Mouse (Mus musculus): ENCODE data around the gene Fnbp1. TPM values are rescaled to one million over a fixed set of nuclear protein-coding genes. Genes with fewer than 3 reads are reported as not detected.

The Fnbp1 gene
- total RNA-seq, 2 experiments from 2014 or later: 10.6 to 10.7 TPM

DNA sequence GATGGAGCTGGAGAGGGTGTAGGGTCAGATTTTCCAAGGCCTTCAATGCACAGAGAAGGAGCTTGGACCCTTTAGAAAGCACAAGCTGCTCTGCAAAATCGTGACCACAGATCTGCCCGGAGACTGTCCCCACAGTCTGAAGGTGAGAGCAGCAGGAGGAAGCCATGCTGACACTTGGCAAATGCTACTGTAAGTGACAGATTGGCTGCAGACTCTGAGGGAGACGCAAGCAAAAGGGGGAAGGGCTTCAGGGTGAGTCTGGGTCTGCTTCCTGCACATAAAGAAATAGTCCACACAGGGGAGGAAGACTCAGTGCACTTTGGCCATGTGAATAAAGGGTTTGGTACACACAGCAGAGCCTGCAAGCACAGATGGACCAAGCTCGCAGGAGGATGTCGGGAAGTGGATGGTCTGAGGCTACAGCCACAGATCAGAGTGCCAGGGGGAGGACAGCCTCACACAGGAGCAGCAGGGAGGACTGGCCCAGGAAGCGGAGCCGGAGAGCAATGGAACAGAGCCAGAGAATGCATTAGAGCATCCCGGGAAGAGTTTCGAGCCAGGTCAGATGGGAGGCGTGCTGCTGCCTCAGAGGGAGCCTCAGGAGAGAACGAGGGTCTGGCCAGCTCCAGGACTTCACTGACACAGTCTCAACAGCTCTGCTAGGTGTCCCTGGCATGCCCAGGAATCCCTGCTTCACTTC, 35.0 kb downstream of the Fnbp1 start:
- peak in 1 of 2 experiments; percentile 27 for DNase-seq
- intact Hi-C loops (cut with DNase I): no loop called here

- intact Hi-C loops (cut with DNase I): no loop called here
These were observed 35.8 kb downstream of the Fnbp1 start for GRCm38 (mm10) chr2:31106004-31106403.

GRCm38 (mm10) chr2:31105279-31105678, 36.5 kb downstream of the Fnbp1 start:
- no peak for DNase-seq
- intact Hi-C loops (cut with DNase I): no loop called here

More at GRCm38 (mm10) chr2:31106004-31106403, 35.8 kb downstream of the Fnbp1 start:
- no peak for DNase-seq

GRCm38 (mm10) chr2:31103321-31103720, 38.5 kb downstream of the Fnbp1 start:
- intact Hi-C loops (cut with DNase I): no loop called here

GRCm38 (mm10) chr2:31101285-31101684, 40.5 kb downstream of the Fnbp1 start:
- DNase-seq: no peak
- intact Hi-C loops (cut with DNase I): no loop called here

More at GRCm38 (mm10) chr2:31103321-31103720, 38.5 kb downstream of the Fnbp1 start:
- no peak for DNase-seq

- intact Hi-C loops (cut with DNase I): no loop called here
- DNase-seq: no peak
These were observed 42.7 kb downstream of the Fnbp1 start for GRCm38 (mm10) chr2:31099079-31099478.

- DNase-seq: no peak
- intact Hi-C loops (cut with DNase I): no loop called here
These were observed 43.2 kb downstream of the Fnbp1 start for GRCm38 (mm10) chr2:31098616-31099015.

- intact Hi-C loops (cut with DNase I): no loop called here
- DNase-seq: no peak
These were observed 44.5 kb downstream of the Fnbp1 start for GRCm38 (mm10) chr2:31097276-31097675.

DNA sequence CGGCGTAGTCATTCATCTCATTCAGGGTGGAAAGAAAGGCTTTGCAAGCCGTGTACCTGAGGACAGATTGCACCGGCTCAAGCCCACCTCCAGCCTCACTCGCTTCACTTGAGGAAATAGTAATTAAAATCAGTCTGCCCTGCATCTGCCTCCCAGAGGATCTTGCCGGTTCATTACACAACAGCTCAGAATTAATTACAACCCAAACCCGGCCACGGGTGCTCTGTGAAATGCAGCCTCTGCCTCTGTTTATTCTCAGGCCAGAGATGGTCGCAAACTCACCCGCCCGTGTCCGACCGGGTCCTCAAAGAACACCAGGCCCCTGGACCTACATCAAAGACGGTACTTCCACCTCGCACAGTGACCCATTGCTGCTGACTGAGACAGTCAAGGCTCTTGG, 45.7 kb downstream of the Fnbp1 start:
- no peak for DNase-seq
- intact Hi-C loops (cut with DNase I): no loop called here

- DNase-seq: no peak
- intact Hi-C loops (cut with DNase I): no loop called here
These were observed 47.2 kb downstream of the Fnbp1 start for GRCm38 (mm10) chr2:31094565-31094964.

- intact Hi-C loops (cut with DNase I): no loop called here
- no peak for DNase-seq
These were observed 48.9 kb downstream of the Fnbp1 start for GRCm38 (mm10) chr2:31092939-31093338.

GRCm38 (mm10) chr2:31091182-31091581, 50.6 kb downstream of the Fnbp1 start:
- DNase-seq: no peak
- intact Hi-C loops (cut with DNase I): no loop called here

GRCm38 (mm10) chr2:31089607-31090006, 52.2 kb downstream of the Fnbp1 start:
- DNase-seq: no peak
- intact Hi-C loops (cut with DNase I): loop anchor here (5.0 kb wide), 1 partner anchor 52 kb away; no protein-coding TSS in a partner anchor

DNA sequence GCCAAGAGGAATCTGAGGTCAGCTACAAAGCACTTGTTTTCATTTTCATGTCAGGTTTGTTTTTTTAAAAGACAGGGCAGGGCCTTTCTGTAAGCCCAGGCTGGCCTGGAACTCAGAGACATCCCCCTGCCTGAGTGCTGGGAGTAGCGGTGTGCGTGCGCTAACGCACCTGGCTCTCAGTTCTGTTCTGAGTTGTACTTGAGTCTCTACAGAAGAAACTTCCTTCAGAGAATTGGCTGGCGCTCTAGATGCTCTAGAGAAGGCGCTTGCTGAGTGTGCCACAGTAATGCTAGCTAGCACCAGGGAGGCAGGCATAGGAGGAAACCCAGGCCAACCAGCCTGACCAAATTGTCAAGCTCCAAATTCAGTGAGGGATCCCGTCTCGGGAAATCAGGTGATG, 52.9 kb downstream of the Fnbp1 start:
- no peak for DNase-seq
- intact Hi-C loops (cut with DNase I): loop anchor here (5.0 kb wide), 1 partner anchor 52 kb away; no protein-coding TSS in a partner anchor

GRCm38 (mm10) chr2:31087663-31088661, 53.8 kb downstream of the Fnbp1 start:
- peak in 1 of 2 experiments; percentile 27 for DNase-seq
- intact Hi-C loops (cut with DNase I): loop anchor here (5.0 kb wide), 1 partner anchor 51 kb away; no protein-coding TSS in a partner anchor

DNA sequence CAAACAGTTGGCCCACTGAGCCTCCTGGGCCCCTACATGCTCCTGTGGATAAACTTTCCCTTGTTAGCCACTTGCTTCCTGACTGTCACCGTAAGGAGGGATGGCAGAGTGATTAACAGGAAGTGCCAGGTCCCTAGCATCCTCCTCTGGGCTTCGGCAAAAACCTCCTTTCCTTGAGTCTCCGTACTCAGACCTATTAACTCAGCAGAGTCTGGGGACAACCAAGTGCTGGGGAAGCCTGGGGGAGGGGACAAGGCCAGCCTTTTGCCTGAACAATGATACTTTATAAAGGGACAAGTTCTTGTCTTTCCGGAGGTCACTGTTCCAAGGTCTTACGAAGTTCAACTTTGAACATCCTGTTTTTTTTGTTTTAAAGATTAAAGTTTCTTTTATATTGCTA, 54.7 kb downstream of the Fnbp1 start:
- intact Hi-C loops (cut with DNase I): loop anchor here (5.0 kb wide), 1 partner anchor 50 kb away; no protein-coding TSS in a partner anchor
- DNase-seq: no peak

- DNase-seq: no peak
- intact Hi-C loops (cut with DNase I): loop anchor here (5.0 kb wide), 1 partner anchor 49 kb away; no protein-coding TSS in a partner anchor
These were observed 55.3 kb downstream of the Fnbp1 start for GRCm38 (mm10) chr2:31086543-31086942.

- DNase-seq: no peak
- intact Hi-C loops (cut with DNase I): no loop called here
These were observed 57.5 kb downstream of the Fnbp1 start for GRCm38 (mm10) chr2:31084169-31084850.

DNA sequence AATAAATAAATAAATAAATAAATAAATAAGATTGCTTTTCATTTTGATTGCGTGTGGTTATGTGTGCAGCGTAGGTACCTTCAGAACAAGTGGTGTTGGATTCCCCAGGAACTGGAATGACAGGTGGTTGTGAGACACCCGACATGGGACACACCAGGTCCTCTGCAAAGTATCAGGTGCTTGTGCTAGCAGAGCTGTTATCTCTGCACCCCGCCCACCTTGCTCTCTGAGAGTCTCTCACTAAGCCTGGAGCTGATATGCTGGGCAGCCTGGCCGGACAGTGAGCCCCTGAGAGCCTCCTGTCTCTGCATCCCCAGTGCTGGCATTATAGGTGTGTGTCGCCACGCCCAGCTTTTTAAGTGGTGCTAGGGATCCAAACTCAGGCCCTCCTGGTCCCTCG, 58.4 kb downstream of the Fnbp1 start:
- intact Hi-C loops (cut with DNase I): no loop called here
- DNase-seq: no peak

- DNase-seq: no peak
- intact Hi-C loops (cut with DNase I): no loop called here
These were observed 59.2 kb downstream of the Fnbp1 start for GRCm38 (mm10) chr2:31082639-31083038.
